Mouse (Mus musculus) thymus, adult 2 months (tissue): Measurements from ENCODE around the gene Camk2n1. TPM values are rescaled to one million over a fixed set of nuclear protein-coding genes. Genes with fewer than 3 reads are reported as not detected.

Experiments used
- DNase-seq: peaks from one replicate; pipeline ENCODE4 v3.0.0; 2021
- H3K27ac ChIP-seq: fragments of 200-500 bp; 2 replicates; pipeline ENCODE4 v1.5.1; 2012; ENCODE audit warnings: low read length, control low read depth; ENCODE audit not compliant: control insufficient read depth, insufficient read depth
- H3K27me3 ChIP-seq: fragments of 200-500 bp; 2 replicates; pipeline ENCODE4 v1.6.1; 2012; ENCODE audit warnings: mild to moderate bottlenecking, low read length, moderate library complexity, mixed read lengths; ENCODE audit not compliant: control insufficient read depth, insufficient read depth
- H3K36me3 ChIP-seq: fragments of 200-500 bp; 2 replicates; pipeline ENCODE4 v1.6.1; 2012; ENCODE audit warnings: mild to moderate bottlenecking, low read length, moderate library complexity; ENCODE audit not compliant: control insufficient read depth, insufficient read depth
- H3K4me1 ChIP-seq: fragments of 200-500 bp; replicated peaks from 2 replicates; pipeline ENCODE4 v1.6.1; 2012; ENCODE audit warnings: low read length; ENCODE audit not compliant: control insufficient read depth, insufficient read depth
- H3K4me3 ChIP-seq: fragments of 200-500 bp; 2 replicates; pipeline ENCODE4 v1.5.1; 2012; ENCODE audit warnings: mild to moderate bottlenecking, low read length, control low read depth, moderate library complexity; ENCODE audit not compliant: control insufficient read depth, insufficient read depth
- CTCF ChIP-seq: fragments of 200-500 bp; IDR thresholded peaks from 2 replicates; pipeline ENCODE4 v1.5.1; 2012; ENCODE audit warnings: mild to moderate bottlenecking, control low read depth, low read length, moderate library complexity, borderline replicate concordance; ENCODE audit not compliant: control insufficient read depth, poor library complexity, insufficient read depth; ENCODE audit errors: extremely low read depth
- POLR2A ChIP-seq: fragments of 200-500 bp; IDR thresholded peaks from 2 replicates; pipeline ENCODE4 v1.6.1; 2012; ENCODE audit warnings: mild to moderate bottlenecking, low read length, control low read depth, moderate library complexity; ENCODE audit not compliant: control insufficient read depth, poor library complexity, insufficient read depth; ENCODE audit errors: extremely low read depth
- WGBS: fragments of 180-500 bp; shearing (Covaris S2); methylation state at CpG from one replicate; pipeline ENCODE4 v1.1.7; 2018; 5-methylcytosine and 5-hydroxymethylcytosine counted together
- polyA plus RNA-seq: library from polyadenylated mRNA; depleted of rRNA; stranded (reverse); fragments of >200 nt; gene quantifications from 2 replicates; pipeline ENCODE4 v1.2.3, GENCODE M21; 2012

Camk2n1 gene
- polyA plus RNA-seq, 1 experiment: 2.2 TPM

- DNase-seq: no peak
- no peaks in the 10 kb centered on the region; the same call in 1 of the 2 replicates for H3K27me3 ChIP-seq
- no peak for TF ChIP-seq POLR2A
- no peak for TF ChIP-seq CTCF
- 0 out of 2 replicates have a peak, but pooled peaks cover 2% of the 10 kb centered on the region for H3K4me1 ChIP-seq
- WGBS: 30% methylated on average over 13 of the region's 13 CpGs
- no peaks in the 10 kb centered on the region for H3K36me3 ChIP-seq
- no peak overlapping the region for H3K27ac ChIP-seq
- no peak overlapping the region for H3K4me3 ChIP-seq
Measured at GRCm38 (mm10) chr4:138446981-138447380, 7.1 kb upstream of the Camk2n1 start.

GRCm38 (mm10) chr4:138447387-138447786 lies 6.7 kb upstream of the Camk2n1 start:
- no peaks in the 10 kb centered on the region for H3K36me3 ChIP-seq
- no peaks in the 10 kb centered on the region; the same call in 1 of the 2 replicates for H3K27me3 ChIP-seq
- H3K4me1 ChIP-seq: 0 out of 2 replicates have a peak, but pooled peaks cover 2% of the 10 kb centered on the region
- TF ChIP-seq POLR2A (no peak), CTCF (peak; percentile 93; the same call in 1 of the 2 replicates)
- no peak overlapping the region for H3K4me3 ChIP-seq
- DNase-seq: peak; percentile 90
- no peak overlapping the region for H3K27ac ChIP-seq
- 1% methylated on average over 8 of the region's 8 CpGs for WGBS

- Histone ChIP-seq H3K36me3 (no peaks in the 10 kb centered on the region), H3K27me3 (peaks cover 4% of the 10 kb centered on the region; the same call in 1 of the 2 replicates), H3K4me3 (no peak overlapping the region), H3K4me1 (0 out of 2 replicates have a peak, but pooled peaks cover 2% of the 10 kb centered on the region), H3K27ac (no peak overlapping the region)
- no peak for DNase-seq
- 51% methylated on average over 15 of the region's 15 CpGs for WGBS
- TF ChIP-seq CTCF (no peak), POLR2A (no peak)
Measured at GRCm38 (mm10) chr4:138447827-138448602, 6.1 kb upstream of the Camk2n1 start.

GRCm38 (mm10) chr4:138448872-138449615 lies 5.1 kb upstream of the Camk2n1 start:
- Histone ChIP-seq H3K36me3 (no peaks in the 10 kb centered on the region), H3K4me3 (no peak overlapping the region), H3K27me3 (peaks cover 13% of the 10 kb centered on the region; the same call in 1 of the 2 replicates), H3K4me1 (0 out of 2 replicates have a peak, but pooled peaks cover 2% of the 10 kb centered on the region), H3K27ac (no peak overlapping the region)
- no peak for DNase-seq
- WGBS: 74% methylated on average over 7 of the region's 7 CpGs
- TF ChIP-seq POLR2A (no peak), CTCF (no peak)

GRCm38 (mm10) chr4:138449636-138450314 lies 4.3 kb upstream of the Camk2n1 start:
- Histone ChIP-seq H3K36me3 (no peaks in the 10 kb centered on the region), H3K4me3 (no peak overlapping the region), H3K27ac (no peak overlapping the region), H3K4me1 (0 out of 2 replicates have a peak, but pooled peaks cover 2% of the 10 kb centered on the region), H3K27me3 (peaks cover 13% of the 10 kb centered on the region; the same call in 1 of the 2 replicates)
- no peak for TF ChIP-seq CTCF
- no peak for TF ChIP-seq POLR2A
- DNase-seq: no peak
- 68% methylated on average over 12 of the region's 12 CpGs for WGBS
